Mouse (Mus musculus) mesoderm, embryonic 11.5 days (tissue): ENCODE data around the gene Stxbp1.

ENCODE experiments used
- DNase-seq: peaks from one replicate; pipeline ENCODE4 v3.0.0-alpha.2; 2012; ENCODE audit warnings: low read depth, low spot score

Gene Stxbp1

GRCm38 (mm10) chr2:32838147-32838884, 8.7 kb downstream of the Stxbp1 start:
- DNase-seq, result no peak

- no peak for DNase-seq
Observed at GRCm38 (mm10) chr2:32835588-32835987, 11.5 kb downstream of the Stxbp1 start.

GRCm38 (mm10) chr2:32834496-32834895, 12.5 kb downstream of the Stxbp1 start:
- no peak for DNase-seq

- DNase-seq, result no peak
Observed at GRCm38 (mm10) chr2:32828979-32829676, 17.9 kb downstream of the Stxbp1 start.

GRCm38 (mm10) chr2:32825796-32826195, 21.2 kb downstream of the Stxbp1 start:
- no peak for DNase-seq

- no peak for DNase-seq
Observed at GRCm38 (mm10) chr2:32824778-32825177, 22.3 kb downstream of the Stxbp1 start.

- peak; percentile 57 for DNase-seq
Observed at GRCm38 (mm10) chr2:32824181-32824580, 22.9 kb downstream of the Stxbp1 start.

- no peak for DNase-seq
Observed at GRCm38 (mm10) chr2:32823579-32824154, 23.4 kb downstream of the Stxbp1 start.

- peak; percentile 44 for DNase-seq
Observed at GRCm38 (mm10) chr2:32823153-32823552, 23.9 kb downstream of the Stxbp1 start.

- no peak for DNase-seq
Observed at GRCm38 (mm10) chr2:32822643-32823042, 24.4 kb downstream of the Stxbp1 start.

GRCm38 (mm10) chr2:32821041-32821802, 25.8 kb downstream of the Stxbp1 start:
- DNase-seq, result peak; percentile 32

GRCm38 (mm10) chr2:32818208-32818607, 28.8 kb downstream of the Stxbp1 start:
- no peak for DNase-seq

GRCm38 (mm10) chr2:32817589-32817988, 29.5 kb downstream of the Stxbp1 start:
- no peak for DNase-seq

GRCm38 (mm10) chr2:32816946-32817581, 30.0 kb downstream of the Stxbp1 start:
- peak; percentile 18 for DNase-seq

GRCm38 (mm10) chr2:32816497-32816896, 30.5 kb downstream of the Stxbp1 start:
- no peak for DNase-seq

- DNase-seq, result no peak
Observed at GRCm38 (mm10) chr2:32811959-32812358, 35.1 kb downstream of the Stxbp1 start.

GRCm38 (mm10) chr2:32808816-32809566, 38.1 kb downstream of the Stxbp1 start:
- no peak for DNase-seq

GRCm38 (mm10) chr2:32798251-32798962, 48.6 kb downstream of the Stxbp1 start:
- no peak for DNase-seq

- DNase-seq, result no peak
Observed at GRCm38 (mm10) chr2:32795748-32796418, 51.2 kb downstream of the Stxbp1 start.

GRCm38 (mm10) chr2:32791297-32791696, 55.7 kb downstream of the Stxbp1 start:
- no peak for DNase-seq
